Mouse (Mus musculus): ENCODE results near the gene Prickle1. TPM values are rescaled to one million over a fixed set of nuclear protein-coding genes. Genes with fewer than 3 reads are reported as not detected.

Prickle1 gene
- polyA plus RNA-seq, 1 experiment, result 7.4 TPM

GRCm38 (mm10) chr15:93481112-93481511, 114.6 kb downstream of the Prickle1 start:
- TF ChIP-seq MYOD1 (IDR thresholded peaks at IDR 0.05; ENCODE audit: control insufficient read depth, insufficient read length, low read depth) (no peak), USF1 (IDR thresholded peaks at IDR 0.05; ENCODE audit: low read depth) (no peak), CTCF (IDR thresholded peaks at IDR 0.05; ENCODE audit: control insufficient read depth, insufficient read depth, insufficient read length) (no peak), FOSL1 (IDR thresholded peaks at IDR 0.05; ENCODE audit: insufficient read depth, low read length, poor library complexity, severe bottlenecking) (no peak), MAX (IDR thresholded peaks at IDR 0.05) (no peak), CEBPB (IDR thresholded peaks at IDR 0.05; ENCODE audit: low read depth) (no peak), MYOG (IDR thresholded peaks at IDR 0.05; ENCODE audit: control insufficient read depth, extremely low read depth, insufficient read length) (no peak)
- Histone ChIP-seq H3K27me3 (ENCODE audit: control insufficient read depth, insufficient read depth, insufficient read length) (no peaks in the 10 kb centered on the region), H3K79me2 (ENCODE audit: control insufficient read depth, insufficient read depth) (no peaks in the 10 kb centered on the region), H3K79me3 (ENCODE audit: low read depth) (no peaks in the 10 kb centered on the region), H3K4me3 (ENCODE audit: insufficient read depth, poor library complexity, severe bottlenecking) (no peak overlapping the region), H3K36me3 (ENCODE audit: control insufficient read depth, insufficient read depth) (peaks cover 15% of the 10 kb centered on the region), H3ac (ENCODE audit: control insufficient read depth, insufficient read length, low read depth) (no peak overlapping the region)

DNA sequence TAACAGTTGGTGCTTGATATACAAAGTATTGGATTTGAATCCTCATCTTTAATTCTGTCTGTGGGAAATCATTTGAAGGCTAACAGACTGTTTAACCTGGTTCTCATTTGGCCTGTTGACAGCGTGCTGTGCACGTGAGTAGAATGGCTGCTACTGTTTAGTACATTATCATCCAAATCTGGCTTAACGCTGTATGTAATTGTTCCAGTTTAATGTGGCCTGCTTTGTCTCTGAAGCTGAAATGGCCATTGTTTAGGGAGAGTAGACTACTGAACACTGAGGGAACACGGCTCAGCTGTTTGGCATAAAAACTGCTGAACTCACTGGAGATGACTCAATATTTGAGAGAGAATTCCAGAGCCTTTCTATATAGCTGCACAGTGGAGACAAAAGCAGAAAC, 116.2 kb downstream of the Prickle1 start:
- Histone ChIP-seq H3K36me3 (ENCODE audit: control insufficient read depth, insufficient read depth) (peaks cover 15% of the 10 kb centered on the region), H3K79me2 (ENCODE audit: control insufficient read depth, insufficient read depth) (no peaks in the 10 kb centered on the region), H3ac (ENCODE audit: control insufficient read depth, insufficient read length, low read depth) (no peak overlapping the region), H3K79me3 (ENCODE audit: low read depth) (no peaks in the 10 kb centered on the region), H3K27me3 (ENCODE audit: control insufficient read depth, insufficient read depth, insufficient read length) (no peaks in the 10 kb centered on the region), H3K4me3 (ENCODE audit: insufficient read depth, poor library complexity, severe bottlenecking) (no peak overlapping the region)
- no peak for TF ChIP-seq CTCF (IDR thresholded peaks at IDR 0.05; ENCODE audit: control insufficient read depth, insufficient read depth, insufficient read length)
- no peak for TF ChIP-seq CEBPB (IDR thresholded peaks at IDR 0.05; ENCODE audit: low read depth)

- Histone ChIP-seq H3K79me2 (ENCODE audit: control insufficient read depth, insufficient read depth) (no peaks in the 10 kb centered on the region), H3K4me3 (ENCODE audit: insufficient read depth, poor library complexity, severe bottlenecking) (no peak overlapping the region), H3K27me3 (ENCODE audit: control insufficient read depth, insufficient read depth, insufficient read length) (no peaks in the 10 kb centered on the region), H3K36me3 (ENCODE audit: control insufficient read depth, insufficient read depth) (peaks cover 14% of the 10 kb centered on the region), H3ac (ENCODE audit: control insufficient read depth, insufficient read length, low read depth) (no peak overlapping the region), H3K79me3 (ENCODE audit: low read depth) (no peaks in the 10 kb centered on the region)
- TF ChIP-seq MAX (IDR thresholded peaks at IDR 0.05), result no peak
- TF ChIP-seq FOSL1 (IDR thresholded peaks at IDR 0.05; ENCODE audit: insufficient read depth, low read length, poor library complexity, severe bottlenecking), result no peak
- TF ChIP-seq CEBPB (IDR thresholded peaks at IDR 0.05; ENCODE audit: low read depth), result no peak
- no peak for TF ChIP-seq CTCF (IDR thresholded peaks at IDR 0.05; ENCODE audit: control insufficient read depth, insufficient read depth, insufficient read length)
- TF ChIP-seq MYOG (IDR thresholded peaks at IDR 0.05; ENCODE audit: control insufficient read depth, extremely low read depth, insufficient read length), result no peak
- TF ChIP-seq USF1 (IDR thresholded peaks at IDR 0.05; ENCODE audit: low read depth), result no peak
- no peak for TF ChIP-seq MYOD1 (IDR thresholded peaks at IDR 0.05; ENCODE audit: control insufficient read depth, insufficient read length, low read depth)
These were observed 117.0 kb downstream of the Prickle1 start for GRCm38 (mm10) chr15:93478676-93479075.

GRCm38 (mm10) chr15:93477729-93478128, 118.0 kb downstream of the Prickle1 start:
- Histone ChIP-seq H3ac (ENCODE audit: control insufficient read depth, insufficient read length, low read depth) (no peak overlapping the region), H3K79me3 (ENCODE audit: low read depth) (no peaks in the 10 kb centered on the region), H3K79me2 (ENCODE audit: control insufficient read depth, insufficient read depth) (no peaks in the 10 kb centered on the region), H3K4me3 (ENCODE audit: insufficient read depth, poor library complexity, severe bottlenecking) (no peak overlapping the region), H3K27me3 (ENCODE audit: control insufficient read depth, insufficient read depth, insufficient read length) (no peaks in the 10 kb centered on the region), H3K36me3 (ENCODE audit: control insufficient read depth, insufficient read depth) (peaks cover 8% of the 10 kb centered on the region)
- TF ChIP-seq CTCF (IDR thresholded peaks at IDR 0.05; ENCODE audit: control insufficient read depth, insufficient read depth, insufficient read length), result no peak
- TF ChIP-seq USF1 (IDR thresholded peaks at IDR 0.05; ENCODE audit: low read depth), result no peak
- TF ChIP-seq MYOG (IDR thresholded peaks at IDR 0.05; ENCODE audit: control insufficient read depth, extremely low read depth, insufficient read length), result no peak

DNA sequence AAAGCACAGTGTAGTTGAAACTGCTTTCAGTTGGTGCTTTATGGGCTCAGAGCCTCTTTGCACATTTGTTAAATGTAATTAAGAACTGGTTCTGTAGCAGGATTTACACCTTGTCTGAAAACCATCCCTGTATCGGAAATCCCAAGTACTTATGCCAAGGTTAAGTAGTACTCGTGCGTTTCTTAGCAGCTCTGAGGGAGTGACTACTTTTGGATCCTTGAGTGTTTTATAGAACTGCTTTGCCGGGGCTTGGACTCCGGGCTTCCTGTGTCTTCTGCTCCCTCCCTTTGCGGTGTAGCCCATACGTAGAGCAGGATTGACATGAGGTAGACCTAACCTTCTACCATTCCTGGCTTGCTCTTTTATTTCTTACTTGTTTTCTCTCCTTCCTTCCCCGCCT, 120.0 kb downstream of the Prickle1 start:
- Histone ChIP-seq H3K4me3 (ENCODE audit: insufficient read depth, poor library complexity, severe bottlenecking) (no peak overlapping the region), H3K27me3 (ENCODE audit: control insufficient read depth, insufficient read depth, insufficient read length) (no peaks in the 10 kb centered on the region), H3K36me3 (ENCODE audit: control insufficient read depth, insufficient read depth) (peaks cover 16% of the 10 kb centered on the region), H3K79me2 (ENCODE audit: control insufficient read depth, insufficient read depth) (no peaks in the 10 kb centered on the region), H3K79me3 (ENCODE audit: low read depth) (no peaks in the 10 kb centered on the region), H3ac (ENCODE audit: control insufficient read depth, insufficient read length, low read depth) (no peak overlapping the region)
- TF ChIP-seq MAX (IDR thresholded peaks at IDR 0.05) (no peak), MYOD1 (IDR thresholded peaks at IDR 0.05; ENCODE audit: control insufficient read depth, insufficient read length, low read depth) (no peak), CTCF (IDR thresholded peaks at IDR 0.05; ENCODE audit: control insufficient read depth, insufficient read depth, insufficient read length) (no peak)

- H3K36me3 ChIP-seq (ENCODE audit: control insufficient read depth, insufficient read depth), result peaks cover 16% of the 10 kb centered on the region
- H3K27me3 ChIP-seq (ENCODE audit: control insufficient read depth, insufficient read depth, insufficient read length), result no peaks in the 10 kb centered on the region
- H3ac ChIP-seq (ENCODE audit: control insufficient read depth, insufficient read length, low read depth), result no peak overlapping the region
- H3K4me3 ChIP-seq (ENCODE audit: insufficient read depth, poor library complexity, severe bottlenecking), result no peak overlapping the region
- TF ChIP-seq USF1 (IDR thresholded peaks at IDR 0.05; ENCODE audit: low read depth) (no peak), FOSL1 (IDR thresholded peaks at IDR 0.05; ENCODE audit: insufficient read depth, low read length, poor library complexity, severe bottlenecking) (no peak), MYOD1 (IDR thresholded peaks at IDR 0.05; ENCODE audit: control insufficient read depth, insufficient read length, low read depth) (no peak), MAX (IDR thresholded peaks at IDR 0.05) (no peak), CTCF (IDR thresholded peaks at IDR 0.05; ENCODE audit: control insufficient read depth, insufficient read depth, insufficient read length) (no peak), CEBPB (IDR thresholded peaks at IDR 0.05; ENCODE audit: low read depth) (no peak), MYOG (IDR thresholded peaks at IDR 0.05; ENCODE audit: control insufficient read depth, extremely low read depth, insufficient read length) (no peak)
- H3K79me2 ChIP-seq (ENCODE audit: control insufficient read depth, insufficient read depth), result no peaks in the 10 kb centered on the region
- no peaks in the 10 kb centered on the region for H3K79me3 ChIP-seq (ENCODE audit: low read depth)
These were observed 121.4 kb downstream of the Prickle1 start for GRCm38 (mm10) chr15:93474277-93474676.
